Mouse (Mus musculus) urinary bladder, adult 18-20 months (tissue): ENCODE results near the gene Flt3.

Experiments used
- DNase-seq, 2 experiments: peaks; one replicate each; pipeline ENCODE4 v3.0.0; 2022; ENCODE audit warnings: low spot score in 2 of 2, mixed read lengths in 2 of 2

Gene Flt3

DNA sequence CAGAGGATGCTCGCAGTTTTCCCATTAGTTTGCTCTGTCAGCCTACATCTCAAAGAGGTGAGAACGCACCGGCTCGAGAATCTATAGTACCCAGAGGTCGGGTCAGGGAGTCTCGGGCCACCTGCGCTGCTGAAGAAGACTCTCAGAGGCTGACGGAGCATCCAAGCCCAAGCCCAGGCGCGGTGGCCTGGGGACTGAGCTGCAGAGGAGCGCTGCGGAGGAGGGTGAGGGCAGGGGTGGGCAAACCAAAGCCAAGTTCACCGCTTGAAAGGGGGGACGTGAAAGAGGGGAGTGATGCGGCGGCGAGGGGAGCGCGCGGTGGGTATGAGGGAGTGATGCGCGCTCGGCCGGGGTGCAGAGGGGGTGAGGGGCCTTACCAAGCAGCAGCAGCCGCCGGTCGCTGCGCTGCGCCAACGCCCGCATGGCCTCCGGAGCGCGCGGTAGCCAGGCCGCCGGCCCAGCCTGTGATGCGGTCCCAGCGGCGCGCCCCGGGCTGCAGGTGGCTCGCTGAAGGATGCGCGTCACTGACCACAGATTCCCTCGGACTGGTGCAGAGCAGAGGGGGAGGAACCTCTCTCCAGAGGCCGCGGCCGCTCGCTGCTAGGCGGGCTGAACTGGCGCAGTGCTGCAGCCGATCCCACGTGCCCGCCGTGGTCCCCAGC, at the start of gene Flt3:
TSS of gene Flt3 (minus strand) at position 647 of the 662 bp plus-strand sequence.
- no peak for DNase-seq

DNA sequence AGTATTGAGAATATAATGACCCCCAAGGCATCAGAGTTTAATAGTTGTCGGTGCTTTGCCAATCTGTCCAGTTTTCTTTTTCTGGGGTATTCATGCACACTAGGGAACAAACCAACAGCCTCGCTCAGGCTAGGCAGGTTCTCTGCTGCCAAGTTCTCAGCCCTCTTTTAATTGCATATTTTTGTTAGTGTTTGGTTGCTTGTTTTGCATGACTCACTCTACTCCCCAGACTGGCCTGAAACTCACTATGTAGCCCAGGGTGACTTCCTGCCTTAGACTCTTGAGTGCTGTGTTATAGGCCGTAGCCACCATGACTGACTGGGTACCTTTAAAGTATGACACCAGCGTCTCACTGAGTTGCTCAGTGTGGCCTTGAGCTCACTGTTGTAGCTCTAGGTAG, 48.6 kb upstream of the Flt3 start:
- peak in 1 of 2 experiments; percentile 35 for DNase-seq

DNA sequence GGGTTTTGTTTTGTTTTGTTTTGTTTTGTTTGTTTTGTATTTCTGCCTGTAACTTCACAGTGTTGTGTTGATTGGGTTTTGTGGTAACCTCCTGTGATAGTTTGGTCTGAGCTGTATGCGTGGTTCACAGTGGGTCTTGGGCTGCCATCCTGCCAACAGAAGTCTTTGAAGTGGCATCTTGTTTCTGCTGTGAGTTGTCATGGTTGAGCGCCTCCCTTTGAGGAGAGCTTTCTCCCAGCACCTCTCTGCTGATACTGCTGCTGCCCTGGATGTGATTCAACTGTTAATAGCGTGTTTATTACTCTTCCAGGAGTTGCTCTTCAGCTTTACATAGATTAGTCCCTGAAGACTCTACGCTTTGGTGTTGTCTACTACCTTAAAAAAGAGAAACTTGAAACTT, 48.2 kb upstream of the Flt3 start:
- no peak for DNase-seq

DNA sequence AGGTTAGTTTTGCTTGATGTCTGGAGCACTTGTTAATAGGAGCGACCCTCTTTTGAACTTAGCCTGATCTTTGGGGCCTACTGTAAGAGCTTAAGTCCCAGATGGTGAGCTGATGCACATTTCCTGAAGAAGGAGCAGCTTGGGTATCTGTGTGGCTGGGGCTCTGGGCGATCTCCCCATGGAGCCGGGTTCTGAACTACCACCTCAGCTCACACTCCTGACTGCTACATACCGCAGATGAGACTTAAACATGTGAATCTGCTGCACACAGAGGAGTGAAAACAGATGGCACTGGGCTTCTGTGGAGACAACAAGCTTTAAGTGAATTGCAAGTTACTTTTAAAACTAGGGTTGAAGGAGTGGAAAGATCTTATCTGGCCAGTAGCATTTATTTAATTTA, 45.0 kb upstream of the Flt3 start:
- no peak for DNase-seq

DNA sequence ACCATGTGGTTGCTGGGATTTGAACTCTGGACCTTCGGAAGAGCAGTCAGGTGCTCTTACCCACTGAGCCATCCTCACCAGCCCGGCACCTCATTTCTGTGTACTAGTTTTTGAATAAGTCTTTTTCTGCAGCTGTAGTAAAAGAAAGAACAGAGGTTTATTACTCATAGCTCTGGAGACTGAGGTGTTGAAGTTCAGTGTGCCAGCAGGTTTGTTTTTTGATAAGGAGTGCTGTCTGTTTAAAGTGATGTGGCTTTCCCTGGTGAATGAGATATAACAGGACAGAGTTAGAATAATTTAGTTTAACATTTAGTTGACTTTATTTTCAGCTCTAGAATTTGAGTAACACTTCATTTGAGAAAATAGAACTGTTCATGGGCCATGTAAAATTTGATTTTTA, 44.5 kb upstream of the Flt3 start:
- no peak for DNase-seq

DNA sequence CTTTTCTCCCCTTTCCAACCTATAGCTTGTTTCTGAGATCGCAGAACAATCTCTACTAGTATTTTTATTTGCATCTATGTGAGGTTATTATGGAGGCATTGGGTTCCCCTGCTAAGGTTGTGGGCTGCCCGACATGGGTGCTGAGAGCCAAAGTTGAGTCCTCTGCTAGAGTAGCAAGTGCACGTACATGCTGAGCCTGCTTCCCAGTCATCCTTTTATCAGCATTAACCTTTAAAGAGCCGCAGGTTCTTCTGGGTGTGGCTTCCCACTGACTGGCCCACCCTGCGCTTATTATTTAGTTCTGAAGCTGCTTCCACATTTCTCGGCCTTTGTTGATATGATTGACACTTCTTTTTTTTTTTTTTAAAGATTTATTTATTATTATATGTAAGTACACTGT, 44.0 kb upstream of the Flt3 start:
- DNase-seq: no peak

DNA sequence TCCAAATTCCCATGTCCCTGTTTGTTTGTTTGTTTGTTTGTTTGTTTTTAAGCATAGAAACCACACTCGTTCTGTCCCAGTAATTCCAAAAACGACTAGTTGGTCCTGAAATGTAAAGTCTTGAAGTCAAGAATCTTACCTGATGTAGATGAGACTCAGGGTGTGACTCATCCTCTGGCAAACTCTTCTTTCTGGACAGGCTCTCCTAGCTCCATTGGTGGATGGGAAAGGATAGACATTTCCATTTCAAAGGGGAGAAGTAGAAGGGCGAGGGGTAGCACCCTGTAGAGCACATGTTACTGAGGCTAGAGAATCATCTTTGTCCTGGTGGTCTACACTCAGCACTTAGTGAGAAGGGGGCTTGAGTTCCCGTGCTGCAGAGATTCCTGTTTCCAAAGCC, 42.5 kb upstream of the Flt3 start:
- no peak for DNase-seq

DNA sequence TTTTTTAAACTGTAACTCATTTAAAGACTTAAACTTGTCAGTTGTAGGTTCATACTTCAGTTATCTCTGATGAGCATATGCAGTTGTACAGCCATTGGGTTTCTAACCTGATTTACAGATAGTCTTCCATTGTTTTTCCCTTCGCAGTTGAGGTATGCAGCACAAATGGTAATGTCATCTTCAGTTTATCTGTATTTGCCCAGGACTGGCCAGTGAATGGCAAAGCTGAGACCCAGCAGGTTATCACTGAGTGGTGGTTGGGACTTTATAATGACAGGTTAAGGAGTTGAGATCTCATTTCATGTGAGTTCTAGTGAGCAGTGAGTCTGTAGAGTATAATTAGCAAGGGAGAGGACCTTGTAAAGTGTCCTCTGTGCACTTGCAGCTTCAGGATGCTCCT, 41.7 kb upstream of the Flt3 start:
- DNase-seq: no peak

DNA sequence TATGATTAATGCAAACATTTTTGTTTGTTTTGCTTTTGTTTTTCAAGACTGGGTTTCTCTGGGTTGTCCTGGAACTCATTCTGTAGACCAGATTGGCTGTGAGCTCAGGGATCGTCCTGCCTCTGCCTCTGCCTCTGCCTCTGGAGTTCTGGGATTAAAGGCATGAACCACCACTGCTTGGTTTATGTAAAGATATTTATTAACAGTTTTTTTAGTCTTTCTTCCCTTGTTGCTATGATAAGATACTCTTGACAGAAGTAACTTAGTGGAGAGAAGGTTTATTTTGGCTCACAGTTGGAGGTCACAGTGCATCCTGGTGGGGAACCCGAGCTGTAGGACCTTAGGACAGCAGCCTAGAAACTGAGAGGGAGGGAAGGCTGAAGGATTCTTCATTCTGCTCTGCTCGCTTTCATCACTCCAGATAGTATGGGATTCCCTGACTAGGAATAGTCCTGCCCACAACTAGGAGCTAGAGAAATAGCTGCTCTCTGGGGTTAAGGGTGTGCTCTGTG, 40.8 kb upstream of the Flt3 start:
- DNase-seq: no peak

DNA sequence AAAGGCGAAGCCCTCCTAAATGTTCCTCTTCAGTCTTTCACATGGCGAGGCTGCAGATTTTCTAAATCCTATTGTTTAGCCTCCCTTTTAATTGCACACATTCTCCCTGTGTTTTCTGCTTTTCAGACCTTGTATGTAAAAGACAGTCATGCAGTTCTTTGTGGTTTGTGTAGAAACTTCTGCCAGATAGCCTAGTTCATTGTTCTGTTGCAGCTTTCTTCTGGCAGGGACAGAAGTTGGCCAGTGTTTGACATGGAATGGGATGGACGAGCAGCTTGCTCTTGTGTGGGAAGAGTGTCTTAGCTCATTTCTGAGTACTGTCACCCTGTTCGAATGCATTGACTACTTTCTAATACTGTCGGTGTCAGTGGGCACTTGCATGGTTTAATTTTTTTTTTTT, 36.2 kb upstream of the Flt3 start:
- no peak for DNase-seq

DNA sequence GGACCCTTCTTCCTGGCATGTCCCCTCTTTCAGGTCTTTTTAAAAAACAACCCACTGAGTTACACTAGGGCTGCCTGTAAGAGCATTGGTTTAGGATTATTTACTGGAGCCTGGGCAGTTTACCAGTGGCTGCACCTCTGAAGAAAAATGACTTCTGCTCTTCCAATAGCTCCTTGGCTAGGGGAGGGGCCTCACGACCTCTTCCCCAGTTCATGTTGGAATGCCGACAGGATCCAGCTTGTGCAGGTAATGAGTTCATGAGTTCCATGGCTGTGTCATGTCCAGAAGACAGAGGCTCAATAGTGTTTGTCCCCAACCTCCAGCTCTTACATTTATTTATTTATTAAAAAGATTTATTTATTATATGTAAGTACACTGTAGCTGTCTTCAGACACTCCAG, 35.5 kb upstream of the Flt3 start:
- peak in 1 of 2 experiments; percentile 39 for DNase-seq

DNA sequence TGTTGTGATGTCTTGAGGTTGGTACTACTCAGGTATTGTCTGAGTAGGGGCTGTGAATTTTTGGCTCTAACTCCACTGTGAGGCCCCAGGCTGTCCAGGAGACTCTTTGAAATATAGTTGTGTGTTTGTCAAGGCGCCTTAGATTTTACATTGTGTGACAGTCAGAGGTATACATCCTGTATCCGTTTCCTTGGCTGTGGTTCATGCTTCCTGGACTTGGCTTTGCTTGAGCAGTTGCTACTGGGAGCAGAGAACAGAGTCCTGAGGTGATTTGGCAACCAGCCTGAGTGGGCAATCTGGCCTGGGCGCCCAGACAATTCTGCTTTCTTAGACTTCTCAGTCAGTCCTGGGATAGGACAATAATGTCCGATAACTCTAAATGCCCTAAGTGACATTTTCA, 34.9 kb upstream of the Flt3 start:
- DNase-seq: no peak

DNA sequence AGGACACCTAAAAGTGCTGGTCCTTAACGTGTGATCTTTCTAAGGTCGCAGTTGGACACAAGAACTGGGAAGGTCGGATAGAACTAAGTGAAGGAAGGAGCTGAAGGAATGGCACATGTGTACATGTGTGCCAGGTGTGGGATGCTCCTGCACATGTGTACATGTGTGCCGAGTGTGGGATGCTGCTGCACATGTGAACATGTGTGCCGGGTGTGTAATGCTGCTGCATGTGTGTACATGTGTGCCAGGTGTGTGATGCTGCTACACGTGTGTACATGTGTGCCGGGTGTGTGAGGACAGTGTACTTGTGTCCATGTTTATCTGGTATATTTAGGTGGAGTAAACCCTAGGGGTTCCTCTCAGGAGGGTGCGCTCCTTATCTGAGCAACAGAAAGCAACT, 32.6 kb upstream of the Flt3 start:
- DNase-seq: no peak

DNA sequence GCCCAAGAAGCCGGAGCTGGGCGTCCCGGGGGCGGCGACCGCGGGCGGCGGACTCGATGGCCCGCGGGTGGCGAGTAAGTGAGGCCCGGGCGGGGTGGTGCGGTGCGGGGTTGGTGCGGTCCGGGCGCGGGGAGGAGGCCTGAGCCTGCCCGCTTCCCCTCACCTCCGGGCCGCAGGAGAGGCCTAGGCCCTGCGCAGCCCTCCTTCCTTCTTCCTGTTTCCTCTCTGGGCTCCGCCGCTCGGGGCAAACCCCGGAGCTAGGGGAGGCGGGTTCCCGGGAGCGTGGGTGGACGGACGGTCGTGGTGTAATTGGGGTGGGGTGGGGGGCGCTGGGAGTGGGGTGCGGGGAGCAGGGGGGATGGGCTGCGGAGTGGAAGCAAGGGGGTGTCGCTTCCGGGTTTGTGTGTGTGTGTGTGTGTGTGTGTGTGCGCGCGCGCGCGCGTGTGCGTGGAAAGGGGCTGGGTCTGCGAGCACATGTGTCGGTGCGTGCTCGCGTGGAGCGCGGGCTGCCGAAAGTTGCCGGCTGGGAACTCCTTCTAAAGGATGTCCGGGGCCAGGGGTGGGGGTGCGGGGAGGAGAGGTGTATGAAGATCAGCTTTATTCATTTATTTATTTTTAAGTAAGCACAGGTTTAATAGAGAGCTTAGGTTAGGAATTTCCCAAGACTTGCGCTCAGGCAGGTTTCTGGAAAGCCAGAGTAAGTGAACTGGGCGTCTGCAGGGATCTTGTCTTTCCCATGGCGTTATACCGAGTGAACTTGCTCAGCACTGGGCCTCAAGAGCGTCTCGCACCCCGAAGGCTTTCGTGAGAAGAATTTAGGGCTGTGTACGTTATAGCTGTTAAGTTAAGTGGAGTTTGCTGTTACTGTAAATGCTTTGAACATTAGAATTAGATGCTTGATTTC, 30.9 kb upstream of the Flt3 start:
- peak; percentile 50 to 61 for DNase-seq

DNA sequence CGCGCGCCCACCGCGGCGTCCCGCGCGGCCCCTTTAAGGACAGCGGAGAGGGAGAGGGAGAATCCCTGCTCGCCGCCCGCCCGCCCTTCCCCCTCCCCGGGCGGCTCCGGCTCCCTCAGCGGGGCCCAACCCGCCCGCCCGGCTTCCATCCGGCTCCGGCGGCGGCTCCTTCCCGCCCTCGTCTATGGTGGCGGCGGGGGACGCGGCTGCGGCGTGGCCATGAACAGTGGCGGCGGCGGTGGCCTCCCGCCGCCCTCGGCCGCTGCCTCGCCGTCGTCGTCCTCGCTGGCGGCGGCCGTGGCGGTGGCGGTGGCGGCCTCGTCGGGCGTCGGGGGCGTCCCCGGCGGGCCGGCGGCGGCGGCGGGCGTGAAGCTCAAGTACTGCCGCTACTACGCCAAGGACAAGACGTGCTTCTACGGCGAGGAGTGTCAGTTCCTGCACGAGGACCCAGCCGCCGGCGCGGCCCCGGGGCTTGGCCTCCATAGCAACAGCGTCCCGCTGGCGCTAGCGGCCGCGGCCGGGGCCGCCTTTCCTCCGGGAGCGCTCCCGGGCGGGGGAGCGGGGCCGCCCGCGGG, 30.2 kb upstream of the Flt3 start:
- peak in 1 of 2 experiments; percentile 35 for DNase-seq

DNA sequence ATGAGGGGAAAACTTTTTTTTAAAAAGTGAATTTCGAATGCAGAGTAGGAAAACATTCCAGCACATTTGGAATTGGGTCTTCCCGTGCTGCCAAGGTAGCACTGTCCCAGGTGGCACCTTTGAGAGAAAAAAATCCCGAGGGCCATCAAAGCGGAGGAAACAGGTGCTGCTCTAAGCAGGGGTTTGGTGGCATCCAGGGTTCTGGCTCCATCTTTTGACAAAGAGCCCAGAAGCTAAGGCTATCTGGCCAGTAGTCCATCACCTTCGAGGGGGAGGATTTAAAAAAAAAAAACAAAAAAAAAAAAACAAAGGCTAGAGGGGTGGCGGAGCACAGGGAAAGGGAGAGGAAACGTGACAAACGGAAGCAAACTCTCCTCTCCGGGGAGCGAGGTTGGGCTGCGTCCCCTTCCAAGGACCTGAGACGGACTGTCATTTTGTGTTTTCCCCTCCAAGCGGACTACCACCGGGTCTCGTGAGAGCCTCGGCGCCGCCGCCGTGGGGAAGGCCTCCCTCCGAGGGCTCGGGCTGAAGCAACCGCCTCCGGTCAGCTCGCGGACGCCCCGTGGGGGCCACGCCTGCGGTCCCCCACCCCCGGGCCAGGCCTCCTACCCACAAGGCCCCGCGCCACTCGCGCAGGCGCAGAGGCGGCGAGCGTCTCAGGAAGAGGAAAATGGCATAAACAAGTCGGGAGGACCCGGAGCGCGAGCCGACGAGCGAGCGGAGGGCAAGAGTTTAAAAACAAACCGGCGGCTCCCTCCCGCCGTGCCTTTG, 29.4 kb upstream of the Flt3 start, which contains the start of gene Pan3:
TSS of gene Pan3 (plus strand) at position 627 of the 771 bp plus-strand sequence.
- DNase-seq: peak; percentile 93 to 97

DNA sequence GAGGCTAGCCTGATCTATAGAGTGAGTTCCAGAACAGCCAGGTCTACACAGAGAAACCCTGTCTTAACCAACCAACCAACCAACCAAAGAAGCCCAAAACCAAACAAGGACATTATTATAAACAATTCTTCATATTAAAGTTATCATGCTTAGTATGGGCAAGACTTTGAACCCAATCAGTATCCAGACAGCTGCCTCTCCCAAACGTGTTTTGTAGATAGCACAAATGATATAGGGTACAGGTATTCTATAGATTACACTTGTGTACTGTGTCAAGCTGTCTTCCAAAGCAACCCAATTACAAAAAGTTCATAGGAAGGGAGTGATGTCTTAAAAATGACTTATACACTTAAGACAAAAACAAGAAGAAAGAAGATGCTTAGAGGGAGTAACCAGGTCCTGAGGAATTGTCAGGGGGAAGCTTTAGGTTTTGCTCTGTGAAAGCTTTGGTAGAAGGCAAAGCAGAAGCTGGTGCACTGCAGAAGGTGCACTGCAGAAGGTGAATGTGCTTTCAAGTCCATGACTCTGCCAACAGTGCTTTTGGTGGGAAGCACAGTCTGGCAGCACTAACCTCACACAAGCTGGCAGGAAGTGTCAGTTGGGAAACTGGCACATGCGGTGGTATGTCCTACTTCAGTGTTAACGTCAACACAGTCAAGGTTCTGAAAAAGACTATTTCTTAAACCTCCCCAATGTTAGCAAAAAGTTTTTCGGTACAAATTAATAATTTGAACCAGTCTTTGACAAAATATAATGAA, 25.9 kb upstream of the Flt3 start:
- DNase-seq: no peak

DNA sequence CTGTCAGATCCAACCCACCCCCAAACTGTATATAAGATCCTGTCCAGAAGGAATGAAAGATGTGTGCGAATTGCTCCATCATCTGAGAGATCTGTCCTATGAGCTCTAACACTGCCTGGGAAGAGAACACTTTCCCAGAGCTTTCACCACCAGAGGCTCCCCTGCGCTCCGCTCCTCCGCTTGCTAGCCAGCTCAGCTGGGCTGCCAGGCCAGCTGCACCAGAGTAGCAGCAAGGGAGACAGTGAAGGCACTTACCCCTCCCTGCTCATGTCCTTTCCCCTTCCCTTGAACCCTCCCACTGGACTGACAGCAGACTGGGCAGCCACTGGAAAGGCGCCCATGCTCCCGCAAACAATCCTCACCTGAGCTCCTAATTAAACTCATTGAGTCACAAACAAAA, 23.3 kb upstream of the Flt3 start:
- no peak for DNase-seq

DNA sequence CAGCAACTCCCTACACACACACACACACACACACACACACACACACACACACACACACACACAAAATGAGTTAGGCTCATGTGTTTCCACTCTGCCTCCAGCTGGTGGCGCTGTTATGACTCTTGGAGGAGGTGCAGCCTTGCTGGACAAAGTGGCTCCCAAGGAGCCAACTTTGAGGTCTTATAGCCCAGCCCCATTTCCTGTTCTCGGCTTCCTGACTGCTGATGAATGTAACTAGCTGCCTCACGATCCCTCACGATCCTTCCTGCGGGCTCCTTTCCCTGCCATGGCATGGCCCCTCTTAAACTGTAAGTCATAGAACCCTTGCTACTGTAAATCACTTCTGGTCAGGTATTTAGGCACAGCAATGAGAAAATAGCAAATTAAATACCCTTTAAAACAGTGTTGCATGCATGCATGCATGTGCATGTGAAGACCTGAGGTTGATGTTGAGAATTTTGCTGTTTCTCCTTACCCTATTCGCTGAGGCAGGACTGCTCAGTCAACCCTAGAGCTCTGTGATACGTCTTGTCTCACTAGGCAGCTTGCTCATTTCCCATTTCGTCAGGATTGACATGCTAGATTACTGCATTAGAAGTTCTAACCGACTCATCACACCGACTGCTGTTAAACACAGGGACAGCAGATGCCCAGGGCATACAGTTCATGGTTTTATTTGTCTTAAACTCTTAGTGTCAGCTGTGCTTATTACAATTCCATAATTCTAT, 18.3 kb upstream of the Flt3 start:
- DNase-seq: no peak

DNA sequence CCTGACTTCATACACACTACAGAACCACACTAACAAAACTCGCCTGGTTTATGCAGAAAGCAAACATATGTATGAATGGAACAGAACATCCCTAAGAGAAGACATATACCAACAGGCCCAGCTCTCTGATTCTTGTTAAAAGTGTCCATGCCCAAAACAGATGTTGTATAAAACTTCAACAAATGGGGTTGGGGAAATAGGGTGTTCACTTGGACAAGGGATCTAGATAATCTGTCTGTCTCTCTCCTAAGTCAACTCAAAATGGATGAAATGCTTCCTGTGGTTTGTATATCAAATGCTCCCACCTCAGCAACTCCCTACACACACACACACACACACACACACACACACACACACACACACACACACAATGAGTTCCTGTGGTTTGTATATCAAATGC, 17.7 kb upstream of the Flt3 start:
- no peak for DNase-seq
